Mouse (Mus musculus): Measurements from ENCODE around the gene Cep57l1. TPM values are rescaled to one million over a fixed set of nuclear protein-coding genes. Genes with fewer than 3 reads are reported as not detected.

The Cep57l1 gene
- total and polyA plus RNA-seq, 3 experiments = 16.7 to 19.2 TPM; not detected in 1

DNA sequence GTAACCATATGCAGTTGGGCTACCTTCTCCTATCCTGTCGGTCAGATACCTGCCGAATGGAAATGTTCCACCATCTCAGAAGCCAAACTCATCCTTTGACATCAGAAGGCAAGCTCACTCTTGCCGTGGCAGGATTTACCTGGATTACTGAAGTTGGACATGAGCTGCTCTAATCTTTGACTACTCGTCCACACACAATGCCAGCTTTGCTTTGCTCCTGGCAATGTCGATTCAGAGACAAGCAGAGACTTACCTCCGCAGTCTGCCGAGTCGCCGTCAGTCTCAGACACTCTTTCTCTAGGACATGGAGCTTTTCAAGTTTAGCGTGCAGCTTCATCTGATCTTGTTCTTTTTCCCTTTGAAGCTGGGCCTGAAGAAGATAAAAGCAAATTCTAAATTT, 78.9 kb downstream of the Cep57l1 start:
- TF ChIP-seq TCF12 (IDR thresholded peaks at IDR 0.05; ENCODE audit: low read depth, low read length) (no peak), SIN3A (IDR thresholded peaks at IDR 0.05; ENCODE audit: low read length) (no peak), MAZ (IDR thresholded peaks at IDR 0.05; ENCODE audit: low read depth, low read length) (no peak), MYB (IDR thresholded peaks at IDR 0.05; ENCODE audit: low read depth, low read length) (no peak), RCOR1 (IDR thresholded peaks at IDR 0.05; ENCODE audit: low read depth, low read length) (no peak), CHD2 (IDR thresholded peaks at IDR 0.05; ENCODE audit: low read length) (no peak), UBTF (IDR thresholded peaks at IDR 0.05; ENCODE audit: borderline replicate concordance, insufficient read depth, low read depth, low read length) (no peak), ETS1 (IDR thresholded peaks at IDR 0.05; ENCODE audit: low read depth, low read length) (no peak), ZC3H11A (IDR thresholded peaks at IDR 0.05; ENCODE audit: low read depth, low read length) (no peak), ZKSCAN1 (IDR thresholded peaks at IDR 0.05; ENCODE audit: low read depth, low read length) (no peak), POLR2AphosphoS5 (IDR thresholded peaks at IDR 0.05; ENCODE audit: borderline replicate concordance, low read depth, low read length) (no peak), BHLHE40 (IDR thresholded peaks at IDR 0.05; ENCODE audit: borderline replicate concordance, low read depth, low read length) (no peak), RAD21 (IDR thresholded peaks at IDR 0.05; ENCODE audit: low read depth, low read length) (no peak), E2F4 (IDR thresholded peaks at IDR 0.05; ENCODE audit: borderline replicate concordance, low read depth, low read length) (no peak), SMC3 (IDR thresholded peaks at IDR 0.05; ENCODE audit: low read depth, low read length) (no peak)
- no peaks in the 10 kb centered on the region for H3K27me3 ChIP-seq (ENCODE audit: control insufficient read depth in 1 of 2, insufficient read depth in 2 of 2, low read length in 2 of 2)
- no peak overlapping the region for H3K9ac ChIP-seq (ENCODE audit: control insufficient read depth, low read depth, low read length, poor library complexity, severe bottlenecking)
- DNase-seq (ENCODE audit: low read depth, low spot score) = no peak
- no peak overlapping the region for H3K27ac ChIP-seq (ENCODE audit: control insufficient read depth, low read depth, low read length)
- H3K4me3 ChIP-seq (ENCODE audit: control insufficient read depth in 1 of 2, insufficient read depth in 1 of 2, low read depth in 2 of 2, low read length in 2 of 2) = no peak overlapping the region
- no peaks in the 10 kb centered on the region for H3K9me3 ChIP-seq (replicated peaks; ENCODE audit: insufficient read depth, low read length)
- H3K4me1 ChIP-seq (ENCODE audit: control insufficient read depth in 1 of 2, insufficient read depth in 2 of 2, low read length in 2 of 2) = no peaks in the 10 kb centered on the region
- no peaks in the 10 kb centered on the region for H3K79me2 ChIP-seq (ENCODE audit: control insufficient read depth, insufficient read depth, low read length, poor library complexity)
- H3K36me3 ChIP-seq (ENCODE audit: control insufficient read depth in 1 of 2, insufficient read depth in 2 of 2, low read length in 2 of 2) = peaks cover 0 to 16% of the 10 kb centered on the region in 2 experiments; a peak in 2 of 4 replicates

DNA sequence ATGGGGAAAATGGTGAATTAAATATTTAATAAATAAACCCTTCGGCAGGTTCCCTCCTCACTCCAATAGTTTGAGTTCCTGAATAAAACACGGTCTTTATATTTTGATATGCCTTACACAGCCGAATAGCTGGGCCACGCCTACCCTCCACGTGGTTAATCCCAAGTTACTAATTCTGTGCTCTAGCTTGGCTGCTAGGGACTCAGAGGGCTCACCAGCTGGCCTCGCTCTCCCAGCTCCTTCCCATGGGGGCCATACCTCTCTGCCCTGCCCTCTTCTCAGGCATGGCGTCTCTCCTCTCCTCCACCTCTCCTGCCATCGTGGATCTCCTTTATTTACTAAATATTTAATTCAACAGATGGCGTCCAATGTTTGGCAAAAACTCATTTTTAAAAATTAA, 83.5 kb downstream of the Cep57l1 start:
- H3K9me3 ChIP-seq (replicated peaks; ENCODE audit: insufficient read depth, low read length) = no peaks in the 10 kb centered on the region
- peaks cover 0 to 16% of the 10 kb centered on the region in 2 experiments; a peak in 2 of 4 replicates for H3K36me3 ChIP-seq (ENCODE audit: control insufficient read depth in 1 of 2, insufficient read depth in 2 of 2, low read length in 2 of 2)
- no peaks in the 10 kb centered on the region for H3K79me2 ChIP-seq (ENCODE audit: control insufficient read depth, insufficient read depth, low read length, poor library complexity)
- H3K9ac ChIP-seq (ENCODE audit: control insufficient read depth, low read depth, low read length, poor library complexity, severe bottlenecking) = no peak overlapping the region
- no peaks in the 10 kb centered on the region for H3K27me3 ChIP-seq (ENCODE audit: control insufficient read depth in 1 of 2, insufficient read depth in 2 of 2, low read length in 2 of 2)
- H3K4me3 ChIP-seq (ENCODE audit: control insufficient read depth in 1 of 2, insufficient read depth in 1 of 2, low read depth in 2 of 2, low read length in 2 of 2) = no peak overlapping the region
- TF ChIP-seq TBP (IDR thresholded peaks at IDR 0.05; ENCODE audit: low read depth, low read length) (no peak), NRF1 (IDR thresholded peaks at IDR 0.05; ENCODE audit: insufficient read depth, low read depth, low read length, poor library complexity, severe bottlenecking) (no peak), USF2 (IDR thresholded peaks at IDR 0.05; ENCODE audit: borderline replicate concordance in 1 of 2, insufficient read depth in 1 of 2, low read depth in 1 of 2, low read length in 2 of 2) (no peak), ELF1 (IDR thresholded peaks at IDR 0.05; ENCODE audit: low read depth, low read length) (no peak), KAT2A (conservative IDR thresholded peaks at IDR 0.05; ENCODE audit: low read depth, low read length) (no peak), UBTF (IDR thresholded peaks at IDR 0.05; ENCODE audit: borderline replicate concordance, insufficient read depth, low read depth, low read length) (no peak), USF1 (IDR thresholded peaks at IDR 0.05; ENCODE audit: low read depth, low read length) (no peak), E2F4 (IDR thresholded peaks at IDR 0.05; ENCODE audit: borderline replicate concordance, low read depth, low read length) (no peak), TAL1 (IDR thresholded peaks at IDR 0.05; ENCODE audit: low read length) (no peak), MYC (IDR thresholded peaks at IDR 0.05; ENCODE audit: low read depth, low read length) (no peak)
- DNase-seq (ENCODE audit: low read depth, low spot score) = no peak
- no peaks in the 10 kb centered on the region for H3K4me1 ChIP-seq (ENCODE audit: control insufficient read depth in 1 of 2, insufficient read depth in 2 of 2, low read length in 2 of 2)
- H3K27ac ChIP-seq (ENCODE audit: control insufficient read depth, low read depth, low read length) = no peak overlapping the region
